Mouse (Mus musculus): ENCODE measurements around the gene Pspn.

- TF ChIP-seq CTCF (IDR thresholded peaks at IDR 0.05; ENCODE audit: insufficient read depth, low read depth, low read length), result no peak
- no peak for TF ChIP-seq POLR2A (IDR thresholded peaks at IDR 0.05; ENCODE audit: insufficient read depth, low read depth, low read length)
Observed at GRCm38 (mm10) chr17:57001228-57001627, 1.4 kb upstream of the Pspn start.
